Mouse (Mus musculus): ENCODE data around the gene Nhs.

The Nhs gene

GRCm38 (mm10) chrX:162020039-162020566 is 139.4 kb downstream of the Nhs start:
- no peak for DNase-seq (ENCODE audit: low spot score in 2 of 2)

- no peak for DNase-seq (ENCODE audit: low spot score in 2 of 2)
Observed at GRCm38 (mm10) chrX:162017471-162017870, 142.1 kb downstream of the Nhs start.

GRCm38 (mm10) chrX:162012570-162012969 is 147.0 kb downstream of the Nhs start:
- DNase-seq (ENCODE audit: low spot score in 2 of 2), result no peak

- DNase-seq (ENCODE audit: low spot score in 2 of 2), result no peak
Observed at GRCm38 (mm10) chrX:162009876-162010275, 149.7 kb downstream of the Nhs start.

- DNase-seq (ENCODE audit: low spot score in 2 of 2), result no peak
Observed at GRCm38 (mm10) chrX:162003818-162004217, 155.7 kb downstream of the Nhs start.

GRCm38 (mm10) chrX:161998876-161999275 is 160.7 kb downstream of the Nhs start:
- DNase-seq (ENCODE audit: low spot score in 2 of 2), result no peak

GRCm38 (mm10) chrX:161997170-161997795 is 162.2 kb downstream of the Nhs start:
- no peak for DNase-seq (ENCODE audit: low spot score in 2 of 2)

- DNase-seq (ENCODE audit: low spot score in 2 of 2), result no peak
Observed at GRCm38 (mm10) chrX:161990171-161990570, 169.4 kb downstream of the Nhs start.

- no peak for DNase-seq (ENCODE audit: low spot score in 2 of 2)
Observed at GRCm38 (mm10) chrX:161984961-161985360, 174.6 kb downstream of the Nhs start.

- DNase-seq (ENCODE audit: low spot score in 2 of 2), result no peak
Observed at GRCm38 (mm10) chrX:161981399-161981798, 178.1 kb downstream of the Nhs start.

GRCm38 (mm10) chrX:161979946-161980345 is 179.6 kb downstream of the Nhs start:
- DNase-seq (ENCODE audit: low spot score in 2 of 2), result no peak

- peak; percentile 6 to 10 for DNase-seq (ENCODE audit: low spot score in 2 of 2)
Observed at GRCm38 (mm10) chrX:161977236-161977841, 182.2 kb downstream of the Nhs start.

- no peak for DNase-seq (ENCODE audit: low spot score in 2 of 2)
Observed at GRCm38 (mm10) chrX:161976376-161976775, 183.2 kb downstream of the Nhs start.

- DNase-seq (ENCODE audit: low spot score in 2 of 2), result no peak
Observed at GRCm38 (mm10) chrX:161973572-161973971, 186.0 kb downstream of the Nhs start.

GRCm38 (mm10) chrX:161972723-161973122 is 186.8 kb downstream of the Nhs start:
- DNase-seq (ENCODE audit: low spot score in 2 of 2), result no peak

GRCm38 (mm10) chrX:161971961-161972502 is 187.5 kb downstream of the Nhs start:
- DNase-seq (ENCODE audit: low spot score in 2 of 2), result no peak

- no peak for DNase-seq (ENCODE audit: low spot score in 2 of 2)
Observed at GRCm38 (mm10) chrX:161971131-161971530, 188.4 kb downstream of the Nhs start.

- peak in 1 of 2 experiments; percentile 10 for DNase-seq (ENCODE audit: low spot score in 2 of 2)
Observed at GRCm38 (mm10) chrX:161967692-161968091, 191.8 kb downstream of the Nhs start.

- no peak for DNase-seq (ENCODE audit: low spot score in 2 of 2)
Observed at GRCm38 (mm10) chrX:161963372-161963771, 196.2 kb downstream of the Nhs start.

- no peak for DNase-seq (ENCODE audit: low spot score in 2 of 2)
Observed at GRCm38 (mm10) chrX:161962855-161963254, 196.7 kb downstream of the Nhs start.

GRCm38 (mm10) chrX:161961756-161962155 is 197.8 kb downstream of the Nhs start:
- no peak for DNase-seq (ENCODE audit: low spot score in 2 of 2)

GRCm38 (mm10) chrX:161961176-161961575 is 198.4 kb downstream of the Nhs start:
- no peak for DNase-seq (ENCODE audit: low spot score in 2 of 2)

- DNase-seq (ENCODE audit: low spot score in 2 of 2), result peak in 1 of 2 experiments; percentile 5
Observed at GRCm38 (mm10) chrX:161952356-161952755, 207.2 kb downstream of the Nhs start.

All from right cerebral cortex, adult 2 months (tissue).